Comparison of ENCODE assay signal across 18 mouse cellular contexts in the genomic region with DNA sequence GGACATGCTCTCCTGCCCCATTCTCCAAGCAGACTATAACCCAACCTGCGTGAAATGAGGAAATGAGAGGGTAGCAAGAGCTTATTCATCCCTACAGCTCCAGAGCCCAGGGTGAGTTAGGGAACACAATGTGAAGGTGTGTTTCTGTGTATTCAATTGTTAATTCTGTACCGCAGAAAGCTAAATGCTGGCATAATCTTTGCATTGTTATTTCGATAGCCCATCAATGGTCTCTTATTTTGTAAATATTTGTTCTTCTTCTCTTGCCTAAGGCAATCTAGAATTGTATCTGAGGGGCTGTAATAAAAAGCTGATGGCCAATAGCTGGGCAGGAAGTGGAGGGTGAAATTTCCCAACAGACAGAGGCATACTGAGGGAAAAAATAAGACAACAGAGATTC.
"Had no signal": no experiment of that assay in that cellular context is flagged by ENCODE, and none has a peak within 500 bp of the region (broad histone marks: within the 10 kb centered on the region; RNA-seq: fewer than 3 reads in every experiment).

No protein-coding gene starts in this region.

- H3K27me3 ChIP-seq: midbrain, embryonic 12.5 days; neural tube, embryonic 13.5 days; neural tube, embryonic 15.5 days had no signal

- H3K27ac ChIP-seq: midbrain, embryonic 10.5 days; midbrain, embryonic 12.5 days; neural tube, embryonic 13.5 days; neural tube, embryonic 15.5 days had no signal

- DNase-seq: lung, adult 18-20 months; lung, embryonic 14.5 days; lung, postnatal 10 days; lung, postnatal 4 days; midbrain, embryonic 14.5 days; retina, postnatal 1 day; right cerebral cortex, adult 18-20 months; right cerebral cortex, postnatal 25 days; right cerebral cortex, postnatal 4 days; spleen, adult 18-20 months; thymus, adult 18-20 months; thymus, postnatal 14 days; thymus, postnatal 36 days had no signal

- H3K36me3 ChIP-seq: midbrain, embryonic 10.5 days; midbrain, embryonic 12.5 days; neural tube, embryonic 13.5 days; neural tube, embryonic 15.5 days had no signal

- H3K4me3 ChIP-seq: midbrain, embryonic 10.5 days; midbrain, embryonic 12.5 days; myocyte; neural tube, embryonic 13.5 days; neural tube, embryonic 15.5 days had no signal

- H3K9ac ChIP-seq: lung, embryonic 14.5 days; midbrain, embryonic 12.5 days; neural tube, embryonic 13.5 days; neural tube, embryonic 15.5 days had no signal
